Mouse (Mus musculus) hindlimb bud, embryonic 11.5 days (tissue): ENCODE results near the gene Sort1.

Source experiments
- DNase-seq: peaks from one replicate; pipeline ENCODE4 v3.0.0-alpha.2; 2012; ENCODE audit warnings: low read depth, low spot score; ENCODE audit errors: extremely low spot score

Sort1 gene

DNA sequence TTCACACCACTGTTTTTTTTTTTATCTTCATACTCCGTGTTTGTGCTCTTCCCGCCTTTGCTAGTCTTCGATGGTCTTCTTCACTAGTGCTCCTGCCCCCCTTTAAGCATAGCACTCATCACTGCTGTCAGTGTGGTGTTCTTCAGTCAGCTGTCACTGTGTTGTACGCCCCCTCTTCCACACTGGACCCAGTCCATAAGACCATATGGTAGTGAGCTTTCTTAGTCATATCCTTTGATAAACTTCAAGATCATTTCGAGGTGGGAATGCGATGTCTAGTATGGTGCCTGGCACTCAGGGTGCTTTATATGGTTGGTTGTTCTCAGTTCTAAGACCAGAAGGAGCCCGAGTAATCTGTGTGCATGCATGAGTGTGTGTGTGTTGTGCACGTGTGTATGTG is 43.4 kb downstream of the Sort1 start:
- DNase-seq = no peak

DNA sequence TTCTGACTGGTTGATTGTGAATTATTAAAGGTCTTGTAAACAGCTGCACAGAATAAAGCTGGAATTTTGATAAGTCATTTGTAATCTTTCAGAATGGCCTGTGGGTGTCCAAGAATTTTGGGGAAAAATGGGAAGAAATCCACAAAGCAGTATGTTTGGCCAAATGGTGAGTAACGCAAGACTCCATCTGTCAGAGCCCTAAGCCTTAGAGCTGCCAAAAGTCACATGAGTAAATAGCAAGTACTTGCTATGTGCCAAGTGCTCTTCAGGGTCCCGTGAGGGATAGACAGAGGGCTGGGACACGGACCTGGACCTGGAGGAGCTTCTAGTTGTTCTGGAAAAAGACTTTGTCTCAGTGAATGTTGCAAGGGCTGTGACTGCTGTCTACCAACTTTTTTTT is 44.0 kb downstream of the Sort1 start:
- DNase-seq = no peak

DNA sequence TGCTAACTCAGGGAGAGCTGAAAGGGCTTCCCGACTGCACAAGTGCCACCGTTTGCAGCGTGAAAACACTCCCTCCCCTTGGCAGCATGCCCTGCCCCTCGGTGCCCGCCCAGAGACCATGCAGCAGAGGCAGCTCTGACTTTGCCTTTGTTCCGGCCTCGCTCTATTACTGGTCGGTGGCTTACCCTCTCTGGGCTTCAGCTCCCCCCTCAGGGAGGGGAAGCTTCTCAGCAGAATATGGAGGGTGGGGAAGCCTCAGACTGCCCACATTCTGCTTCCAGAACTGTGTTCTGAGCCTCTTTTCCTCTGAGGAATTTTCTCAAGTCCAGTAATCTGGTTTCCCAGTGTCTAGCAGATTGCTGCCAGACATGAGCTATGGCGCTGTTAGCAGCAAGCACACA is 44.6 kb downstream of the Sort1 start:
- no peak for DNase-seq

DNA sequence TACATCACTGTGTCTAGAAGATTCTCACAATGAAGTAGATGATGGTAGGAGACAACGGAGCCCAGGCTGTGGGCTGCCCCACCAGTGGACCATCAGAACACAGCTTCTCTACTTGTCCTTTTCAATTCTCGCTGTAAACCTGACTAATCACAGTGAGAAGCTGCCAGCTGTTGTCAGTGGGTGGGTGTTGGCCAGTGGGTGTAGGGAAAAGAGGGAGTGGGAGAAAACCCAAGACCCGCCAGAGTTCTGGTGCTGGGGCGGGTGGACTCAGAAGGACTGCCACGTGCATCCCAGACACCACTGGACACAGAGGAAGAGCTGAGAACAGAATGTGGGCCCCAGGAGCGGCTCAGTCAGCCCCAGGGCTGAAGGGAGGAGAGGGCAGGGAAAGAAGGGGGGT is 46.9 kb downstream of the Sort1 start:
- no peak for DNase-seq

DNA sequence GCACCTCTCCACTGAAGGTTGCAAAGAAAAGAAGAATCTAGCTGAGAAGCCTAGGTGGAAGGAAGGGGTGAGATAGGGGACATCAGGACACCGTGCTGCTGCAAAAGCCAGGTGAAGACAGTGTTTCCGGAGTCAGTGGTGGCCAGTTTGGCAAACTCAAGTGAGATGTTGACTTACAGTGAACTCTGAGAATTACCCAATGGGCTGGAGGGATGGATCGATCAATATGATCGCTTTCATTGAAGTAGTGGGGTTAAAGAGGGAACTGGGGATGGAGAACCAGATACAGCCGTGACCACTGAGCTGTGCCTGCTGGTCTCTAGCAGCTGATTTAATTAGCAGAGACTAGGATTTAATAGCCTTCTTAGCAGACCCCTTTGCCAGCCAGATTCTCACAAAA is 53.0 kb downstream of the Sort1 start:
- DNase-seq = no peak

DNA sequence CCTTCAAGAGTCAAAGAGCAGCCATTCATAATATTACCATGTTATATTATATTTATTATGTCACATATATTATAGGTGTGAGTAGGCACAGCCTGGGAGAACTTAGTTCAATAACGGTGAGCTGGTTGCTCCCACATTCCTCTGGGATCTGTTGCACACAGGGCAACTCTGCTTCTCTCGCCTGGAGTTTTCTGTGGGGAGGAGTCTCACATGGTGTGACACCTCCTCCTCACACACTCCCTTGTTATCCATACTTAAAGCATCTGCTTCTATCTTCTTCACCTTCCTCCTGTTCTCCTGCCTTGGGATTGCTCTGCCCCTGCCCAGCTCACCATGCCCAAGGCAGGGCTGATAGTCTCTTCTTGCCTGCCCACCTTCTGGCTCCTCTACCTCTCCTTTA is 57.2 kb downstream of the Sort1 start:
- DNase-seq = no peak

DNA sequence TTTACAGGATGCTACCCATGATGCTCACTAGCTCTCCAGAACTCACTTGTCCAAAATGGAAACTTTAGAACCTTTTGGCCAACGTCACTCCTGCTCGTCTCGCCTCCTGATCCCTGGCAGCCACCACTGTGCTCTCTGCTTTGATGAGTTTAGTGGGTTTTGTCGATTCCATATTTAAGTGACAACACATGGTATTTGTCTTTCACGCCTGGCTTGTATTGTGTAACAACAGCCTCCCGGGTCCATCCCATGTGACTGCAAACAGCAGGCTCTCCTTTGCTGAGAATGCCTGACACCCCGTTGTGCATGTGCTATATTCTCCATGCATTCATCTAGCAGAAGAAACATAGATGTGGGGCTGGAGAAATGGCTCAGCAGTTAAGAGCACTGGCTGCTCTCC is 58.3 kb downstream of the Sort1 start:
- DNase-seq = no peak

DNA sequence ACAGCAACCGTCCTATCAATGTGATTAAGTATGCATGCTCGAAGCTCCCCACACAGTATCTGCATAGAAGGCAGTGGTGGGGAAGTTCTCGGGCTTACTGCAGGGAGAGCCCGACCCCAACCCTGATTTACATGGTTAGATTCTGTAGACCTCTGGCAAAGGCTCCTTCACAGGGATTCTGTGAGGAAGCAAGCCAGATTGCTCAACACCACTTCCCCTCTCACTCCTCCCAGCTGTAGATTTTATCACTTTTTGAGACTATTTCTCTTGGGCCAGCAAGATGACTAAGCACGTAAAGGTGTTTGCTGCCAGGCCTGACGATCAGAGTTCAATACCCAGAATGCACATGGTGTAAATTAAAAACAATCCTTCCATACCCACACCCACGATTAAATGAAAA is 62.0 kb downstream of the Sort1 start:
- no peak for DNase-seq

DNA sequence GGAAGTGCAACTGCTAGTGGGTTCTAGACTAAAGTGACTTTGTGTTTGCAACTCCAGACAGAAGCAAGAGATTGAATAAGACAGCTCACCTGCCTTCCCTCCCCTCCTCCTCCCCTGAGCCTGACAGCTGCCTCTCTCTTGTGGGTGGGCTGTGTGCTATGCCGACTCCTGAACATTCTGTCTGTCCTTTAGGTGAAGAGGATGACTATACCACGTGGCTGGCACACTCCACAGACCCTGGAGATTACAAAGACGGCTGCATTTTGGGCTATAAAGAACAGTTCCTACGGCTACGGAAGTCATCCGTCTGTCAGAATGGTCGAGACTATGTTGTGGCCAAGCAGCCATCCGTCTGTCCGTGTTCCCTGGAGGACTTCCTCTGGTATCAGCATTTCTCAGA is 64.5 kb downstream of the Sort1 start:
- DNase-seq = no peak

DNA sequence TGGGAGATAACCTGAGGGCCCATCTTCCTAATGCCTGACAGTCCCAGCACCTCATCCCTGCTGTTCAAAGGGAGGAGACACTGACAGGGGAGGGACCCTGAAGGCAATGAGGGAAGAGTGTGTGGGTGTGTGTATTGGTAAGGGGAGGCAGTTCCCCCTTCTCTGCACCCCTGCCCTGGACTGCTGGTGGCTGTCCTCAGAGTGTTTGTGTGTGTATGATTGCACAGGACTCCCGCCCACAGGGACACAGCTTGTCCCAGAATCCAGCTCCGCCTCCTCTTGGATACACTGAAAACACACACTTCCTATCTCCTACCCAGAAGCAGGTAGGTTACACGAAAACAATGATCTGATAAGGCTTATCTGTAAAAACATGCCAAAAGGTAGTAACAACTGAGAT is 71.4 kb downstream of the Sort1 start:
- DNase-seq = no peak

DNA sequence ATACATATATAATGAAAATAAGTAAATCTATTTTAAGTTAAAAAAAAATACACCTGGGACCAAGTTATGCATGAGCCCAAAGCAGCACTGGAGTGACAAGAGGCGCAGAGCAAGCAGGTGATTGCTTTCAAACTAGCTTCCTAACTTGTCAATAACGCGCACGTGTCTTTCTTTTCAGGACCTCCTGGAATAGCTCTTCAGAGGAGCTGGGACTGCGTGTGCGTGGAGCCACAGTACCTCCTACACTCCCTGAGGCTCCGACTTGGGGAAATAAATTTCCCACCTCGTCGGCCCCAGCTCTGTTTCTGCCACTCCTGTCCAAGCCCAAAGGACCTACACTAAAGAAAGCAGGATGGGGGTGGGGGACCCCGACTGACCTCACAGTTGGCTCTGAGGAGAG is 73.2 kb downstream of the Sort1 start:
- no peak for DNase-seq

DNA sequence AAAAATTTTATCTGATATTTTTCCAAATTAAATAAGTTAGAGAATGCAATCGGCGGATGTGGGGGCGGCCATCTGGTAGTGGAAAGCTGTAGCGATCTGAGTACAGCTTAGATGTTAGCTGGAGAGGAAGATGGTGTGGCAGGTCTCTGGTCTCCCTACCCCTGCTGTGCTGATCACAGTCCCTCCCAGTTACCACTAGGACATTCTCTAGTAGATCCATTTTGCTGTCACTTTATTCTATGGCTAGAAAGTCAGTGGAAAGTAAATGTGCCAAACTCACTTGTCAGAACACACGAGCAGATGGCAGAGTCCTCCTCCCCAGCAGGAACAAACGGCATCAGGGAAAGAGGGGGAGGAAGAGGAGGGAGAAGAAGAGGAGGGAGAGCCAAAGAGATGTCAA is 74.6 kb downstream of the Sort1 start:
- DNase-seq = no peak

DNA sequence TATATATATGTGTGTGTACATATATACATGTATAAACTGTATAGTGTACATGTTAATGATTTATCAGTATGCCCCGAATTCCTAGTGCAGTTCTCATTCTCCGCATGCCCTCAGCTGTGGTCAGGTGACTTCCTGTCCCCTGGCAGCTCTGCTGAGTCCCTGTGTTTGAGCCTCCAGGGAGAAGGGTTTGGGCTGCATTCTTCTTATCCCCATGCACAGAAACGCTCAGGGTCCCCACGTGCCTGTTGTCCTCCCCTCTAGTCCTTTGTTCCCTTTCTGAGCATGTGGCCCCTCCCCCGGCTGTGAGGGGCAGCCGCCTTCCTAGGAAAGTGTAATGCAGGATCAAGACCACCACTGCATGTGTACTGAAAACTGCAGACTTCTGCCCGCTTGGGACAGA is 77.0 kb downstream of the Sort1 start:
- DNase-seq = no peak

DNA sequence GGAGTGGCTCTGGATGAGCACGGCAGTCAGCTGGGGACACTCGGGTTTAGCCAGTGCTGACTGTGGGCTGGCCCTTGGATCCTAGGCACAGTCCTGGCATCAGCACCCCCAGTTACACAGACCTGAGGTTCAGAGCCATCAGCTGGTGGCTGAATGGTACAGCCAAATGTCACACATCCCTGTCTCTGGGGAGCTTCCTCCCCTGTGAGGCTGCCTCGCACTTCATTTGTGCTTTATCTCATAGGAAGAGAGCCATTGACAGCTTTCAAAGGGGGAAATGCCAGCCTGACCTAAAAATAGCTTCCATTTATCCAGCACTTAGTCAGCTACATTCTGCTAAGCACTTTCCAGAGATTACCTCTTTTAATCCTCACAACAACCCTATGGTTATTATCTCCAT is 79.7 kb downstream of the Sort1 start:
- no peak for DNase-seq

DNA sequence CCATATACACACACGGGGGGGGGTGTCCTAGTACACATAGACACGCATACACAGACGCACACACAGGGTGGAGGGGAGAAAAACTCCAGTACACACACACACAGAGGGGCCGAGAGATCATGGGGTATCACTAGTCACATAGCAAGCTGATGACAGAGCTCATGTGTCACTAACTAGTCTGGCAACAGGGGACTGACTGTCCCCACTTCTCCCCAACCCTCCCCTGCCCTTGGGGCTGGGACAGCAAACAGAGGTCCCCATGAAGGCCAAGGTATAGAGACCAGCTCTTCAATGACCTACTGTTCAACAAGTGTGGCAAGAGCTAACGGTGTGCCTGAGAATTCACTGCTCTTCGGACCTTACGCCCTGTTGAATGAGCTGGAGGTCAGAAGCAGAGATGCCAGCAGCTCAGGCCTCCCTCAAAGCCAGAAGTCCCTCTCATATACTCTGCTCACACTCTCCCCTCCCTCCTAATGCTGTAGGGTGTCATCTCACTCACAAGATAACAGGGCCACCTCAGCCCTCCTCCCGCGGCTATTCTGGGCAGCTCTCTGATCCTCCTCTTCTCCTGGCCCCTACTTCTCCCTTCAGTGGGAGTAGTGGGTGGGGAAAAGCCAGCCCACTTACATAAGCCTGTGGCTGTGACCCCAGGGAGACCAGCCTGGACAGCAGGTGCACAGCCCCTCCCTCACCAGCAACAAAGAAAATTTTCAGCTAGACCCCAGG is 80.6 kb downstream of the Sort1 start, which contains the start of gene Mybphl:
Gene Mybphl, plus strand, starts transcription at position 642 of the 726 bp plus-strand sequence.
- DNase-seq = no peak

DNA sequence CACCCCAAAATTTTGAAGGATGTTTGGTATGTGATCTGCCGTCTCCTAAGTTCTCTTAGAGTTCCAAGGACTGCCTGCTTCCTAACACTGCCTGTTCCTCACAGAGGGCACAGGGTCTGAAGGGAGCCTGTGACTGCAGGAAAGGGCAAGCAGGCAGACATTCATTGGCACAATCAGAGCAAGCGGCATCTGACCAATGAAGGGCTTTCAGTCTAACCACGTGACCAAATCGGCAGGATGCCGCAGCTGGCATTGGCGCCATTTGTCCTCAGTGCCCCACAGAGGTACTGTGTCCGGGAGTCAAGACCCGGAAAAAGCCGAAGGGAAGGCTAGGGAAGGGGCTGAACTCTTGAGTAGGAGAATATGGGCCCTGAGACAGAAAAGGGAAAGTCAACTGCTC is 83.3 kb downstream of the Sort1 start:
- DNase-seq = no peak

DNA sequence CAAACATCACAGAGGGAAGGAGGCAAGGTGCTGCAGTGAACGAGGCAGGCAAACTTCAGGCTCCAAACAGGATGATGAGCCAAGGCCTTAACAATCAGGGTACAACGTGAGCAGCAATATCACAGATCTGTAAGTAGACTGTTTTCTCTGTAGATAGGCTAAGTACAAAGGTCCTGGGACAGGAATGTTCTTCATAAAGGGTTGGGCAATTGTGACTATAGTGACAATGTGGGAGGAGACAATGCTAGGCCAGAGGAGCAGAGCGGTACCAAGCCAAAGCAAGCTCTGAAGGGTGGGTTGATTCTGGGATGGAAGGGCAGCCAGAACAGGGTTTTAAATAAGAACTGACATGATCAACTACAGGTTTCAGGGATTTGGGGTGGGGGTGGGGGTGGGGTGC is 83.9 kb downstream of the Sort1 start:
- DNase-seq = no peak

DNA sequence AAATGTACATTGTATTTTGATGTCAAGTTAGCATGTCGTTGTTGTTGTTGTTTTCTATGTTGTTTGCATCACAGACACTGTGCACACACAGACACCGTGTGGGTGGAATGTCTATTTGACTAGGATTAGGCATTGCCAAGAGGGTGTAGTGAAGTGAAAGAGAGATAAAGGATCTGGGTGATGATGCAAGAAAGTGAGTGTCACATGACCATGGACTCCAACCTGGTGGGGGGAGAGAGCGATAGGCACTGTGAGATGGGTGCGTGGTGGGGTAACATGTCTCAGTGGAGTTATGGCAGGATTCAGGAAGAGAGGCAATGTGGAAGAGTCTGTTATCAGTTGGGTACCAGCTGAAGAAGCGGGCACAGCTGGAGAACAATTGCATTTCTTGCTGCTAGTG is 84.8 kb downstream of the Sort1 start:
- no peak for DNase-seq

DNA sequence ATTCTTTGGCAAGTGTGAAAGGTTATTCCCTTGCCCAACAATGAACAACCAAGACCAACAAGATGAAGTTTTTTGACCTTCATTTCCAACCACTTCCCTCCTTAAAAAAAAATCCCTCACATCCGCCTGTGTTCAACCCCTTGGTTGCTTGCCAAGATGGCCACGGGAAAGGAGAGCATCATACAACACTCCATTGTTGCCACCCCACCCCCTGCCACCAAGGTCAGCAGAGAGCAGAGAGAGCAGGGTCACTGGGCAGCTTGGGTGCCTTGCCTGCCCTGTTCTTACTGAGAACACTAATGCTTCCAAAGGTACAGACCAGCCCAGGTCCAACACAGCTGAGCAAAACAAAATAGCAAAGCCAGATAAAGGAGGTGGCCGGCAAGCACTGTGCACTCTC is 88.4 kb downstream of the Sort1 start:
- DNase-seq = no peak

DNA sequence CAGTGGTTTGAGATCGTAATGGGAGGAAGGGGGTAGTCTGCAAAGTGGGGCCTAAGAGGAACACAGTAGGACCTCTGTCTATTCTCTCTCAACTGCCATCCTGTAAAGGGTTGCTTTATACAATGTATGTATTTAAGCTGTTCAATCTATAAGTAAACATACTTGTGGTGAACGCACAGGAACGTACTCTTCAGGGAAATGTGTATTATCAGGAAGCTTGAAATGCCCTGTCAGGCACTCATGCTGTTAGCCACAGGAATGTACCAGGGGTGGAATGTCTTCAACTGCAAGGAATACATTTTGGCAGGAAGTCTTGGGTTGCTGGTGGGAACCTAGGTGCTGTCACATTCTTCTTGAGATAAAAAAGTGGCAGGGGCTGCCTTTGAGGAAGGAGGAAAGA is 88.8 kb downstream of the Sort1 start:
- DNase-seq = no peak

DNA sequence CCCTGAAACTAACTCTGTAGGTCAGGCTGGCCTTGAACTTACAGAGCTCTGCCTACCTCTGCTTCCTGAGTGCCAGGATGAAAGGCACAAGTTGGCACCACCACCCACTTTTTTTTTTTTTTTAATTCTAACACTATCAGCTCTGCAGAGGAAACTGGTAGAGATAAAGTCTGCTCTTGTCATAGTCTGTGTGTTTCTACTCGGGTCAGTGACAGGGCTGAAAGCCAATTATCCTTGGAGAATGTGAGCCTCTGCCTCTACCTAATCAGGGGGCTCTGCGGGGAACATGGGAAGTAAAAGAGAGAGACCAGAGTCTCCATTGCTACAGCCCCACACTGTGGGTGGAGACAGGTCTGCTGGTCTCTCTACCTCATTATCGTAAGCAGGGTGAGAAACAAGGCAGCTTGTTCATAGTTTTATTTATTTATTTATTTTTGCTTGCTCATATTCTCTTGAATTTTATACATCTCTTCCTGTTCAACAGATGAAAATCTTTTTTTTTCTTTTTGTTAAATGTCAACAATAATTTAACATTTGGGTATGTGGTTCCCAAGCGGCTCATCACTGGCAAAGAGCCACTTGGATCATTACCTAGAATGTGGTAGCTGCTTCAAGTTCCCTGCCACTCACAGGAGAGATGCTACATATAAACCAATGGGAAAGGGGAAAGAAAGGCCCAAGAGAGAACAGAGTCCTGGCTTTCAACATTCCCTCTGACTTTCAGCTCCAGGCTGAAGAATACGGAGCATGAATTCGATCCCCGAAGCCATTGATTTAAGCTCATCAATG is 95.2 kb downstream of the Sort1 start:
- no peak for DNase-seq

DNA sequence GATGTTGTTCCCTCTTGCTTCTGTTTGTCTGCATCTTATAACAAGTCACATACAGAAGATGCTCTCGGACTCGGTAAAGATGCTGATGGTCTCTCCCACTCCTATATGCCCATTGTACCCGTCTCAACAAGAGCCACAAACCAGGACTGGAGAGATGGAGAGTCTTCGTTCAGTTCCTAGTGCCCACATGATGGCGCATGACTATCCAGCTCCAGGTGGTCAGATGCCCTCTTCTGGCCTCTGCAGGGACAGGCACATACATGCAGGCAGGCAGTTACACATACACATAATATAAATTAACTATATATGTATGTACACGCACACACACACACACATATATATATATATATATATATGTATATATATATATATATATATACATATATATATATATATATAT is 96.8 kb downstream of the Sort1 start:
- no peak for DNase-seq
